Mouse (Mus musculus) heart, postnatal 0 days (tissue): Measurements from ENCODE around the gene Atp8b4.

Experiments used
- CTCF ChIP-seq: IDR thresholded peaks from 2 replicates; pipeline ENCODE4 v1.5.1; 2016; ENCODE audit warnings: antibody characterized with exemption, control low read depth, low read depth
- EP300 ChIP-seq: IDR thresholded peaks from 2 replicates; pipeline ENCODE4 v1.6.1; 2016; ENCODE audit warnings: antibody characterized with exemption, low read depth

GRCm38 (mm10) chr2:126274826-126275405 lies 225.6 kb downstream of the Atp8b4 start:
- TF ChIP-seq CTCF = no peak
- no peak for TF ChIP-seq EP300
